Mouse (Mus musculus) lung, postnatal 0 days (tissue): ENCODE data around the gene Pax3. TPM values are rescaled to one million over a fixed set of nuclear protein-coding genes. Genes with fewer than 3 reads are reported as not detected.

Experiments
- ATAC-seq: fragments of 200-750 bp; cut with Nextera tagmentation; 2 replicates; pipeline ENCODE4 v1.8.0; 2017; ENCODE audit warnings: moderate library complexity
- DNase-seq: peaks from one replicate; pipeline ENCODE4 v3.0.0-alpha.2; 2016; ENCODE audit warnings: low spot score
- H3K27ac ChIP-seq: fragments of 300-500 bp; sonication (generic); 2 replicates; pipeline ENCODE4 v1.5.1; 2014; ENCODE audit warnings: antibody characterized with exemption, mild to moderate bottlenecking, low read length, mixed read lengths
- H3K27me3 ChIP-seq: fragments of 300-500 bp; sonication (generic); replicated peaks from 2 replicates; pipeline ENCODE4 v1.6.1; 2014; ENCODE audit warnings: low read length, mixed read lengths; ENCODE audit not compliant: insufficient read depth
- H3K36me3 ChIP-seq: fragments of 300-500 bp; sonication (generic); 2 replicates; pipeline ENCODE4 v1.6.1; 2014; ENCODE audit warnings: low read length, mixed read lengths; ENCODE audit not compliant: insufficient read depth
- H3K4me1 ChIP-seq: fragments of 300-500 bp; sonication (generic); 2 replicates; pipeline ENCODE4 v1.6.1; 2014; ENCODE audit warnings: antibody characterized with exemption, low read depth, low read length, mixed read lengths; ENCODE audit not compliant: insufficient read depth
- H3K4me2 ChIP-seq: fragments of 300-500 bp; sonication (generic); replicated peaks from 2 replicates; pipeline ENCODE4 v1.6.1; 2014; ENCODE audit warnings: low read depth, mild to moderate bottlenecking, low read length, moderate library complexity, mixed read lengths
- H3K4me3 ChIP-seq: fragments of 300-500 bp; sonication (generic); 2 replicates; pipeline ENCODE4 v1.5.1; 2014; ENCODE audit warnings: low read depth, low read length
- H3K9ac ChIP-seq: fragments of 300-500 bp; sonication (generic); replicated peaks from 2 replicates; pipeline ENCODE4 v1.6.1; 2014; ENCODE audit warnings: low read depth, mild to moderate bottlenecking
- H3K9me3 ChIP-seq: fragments of 300-500 bp; sonication (generic); 2 replicates; pipeline ENCODE4 v1.6.1; 2016; ENCODE audit warnings: low read length, mixed read lengths
- CTCF ChIP-seq: IDR thresholded peaks from 2 replicates; pipeline ENCODE4 v1.5.1; 2016; ENCODE audit warnings: antibody characterized with exemption, mild to moderate bottlenecking
- EP300 ChIP-seq: IDR thresholded peaks from 2 replicates; pipeline ENCODE4 v1.6.1; 2016; ENCODE audit warnings: antibody characterized with exemption, mild to moderate bottlenecking, control low read depth
- whole genome bisulfite sequencing: fragments of 180-500 bp; shearing (Covaris S2); extraction: QIAGEN DNeasy Blood & Tissue Kit; methylation state at CpG from one replicate; pipeline ENCODE4 v1.1.7; 2014; 5-methylcytosine and 5-hydroxymethylcytosine counted together
- polyA plus RNA-seq: library from polyadenylated mRNA; unstranded; fragments of >200 nt; fragmentation: Nextera tagmentation; extraction: Ambion mirVana; gene quantifications from 2 replicates; pipeline ENCODE4 v1.2.1, GENCODE M21; 2015

Gene Pax3
- polyA plus RNA-seq, 1 experiment from 2014 or later = not detected

DNA sequence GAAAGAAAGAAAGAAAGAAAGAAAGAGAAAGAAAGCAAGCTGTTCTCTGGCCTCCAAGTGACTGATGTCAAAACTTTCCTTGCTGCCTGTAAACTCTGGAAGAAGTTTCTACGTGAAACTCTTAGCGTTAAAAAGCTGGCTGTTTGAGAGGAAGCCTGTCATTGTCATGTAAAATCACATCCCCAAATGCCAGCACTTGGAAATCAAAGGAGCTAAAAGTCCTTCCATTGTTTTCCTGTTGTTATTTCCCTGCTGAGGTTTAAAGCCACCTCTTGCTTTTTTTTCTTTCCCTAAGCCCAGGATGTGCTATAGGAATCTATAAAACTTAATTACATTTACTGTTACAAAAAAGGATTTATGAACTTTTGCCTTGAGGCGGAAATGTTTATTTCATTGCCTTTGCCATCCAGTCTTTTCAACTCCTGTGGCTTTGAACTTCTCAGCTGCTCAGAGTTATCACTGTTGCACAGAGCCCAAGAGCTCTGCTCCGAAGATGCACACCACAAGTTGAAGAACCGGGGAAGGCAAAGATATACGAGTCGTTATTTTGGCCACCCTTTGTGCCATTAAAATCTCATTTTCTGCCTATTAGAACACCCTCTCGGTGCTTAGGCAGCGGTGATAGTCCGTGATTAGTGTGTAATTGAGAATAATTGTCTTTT lies 76.9 kb downstream of the Pax3 start:
- no peak overlapping the region for H3K9ac ChIP-seq

DNA sequence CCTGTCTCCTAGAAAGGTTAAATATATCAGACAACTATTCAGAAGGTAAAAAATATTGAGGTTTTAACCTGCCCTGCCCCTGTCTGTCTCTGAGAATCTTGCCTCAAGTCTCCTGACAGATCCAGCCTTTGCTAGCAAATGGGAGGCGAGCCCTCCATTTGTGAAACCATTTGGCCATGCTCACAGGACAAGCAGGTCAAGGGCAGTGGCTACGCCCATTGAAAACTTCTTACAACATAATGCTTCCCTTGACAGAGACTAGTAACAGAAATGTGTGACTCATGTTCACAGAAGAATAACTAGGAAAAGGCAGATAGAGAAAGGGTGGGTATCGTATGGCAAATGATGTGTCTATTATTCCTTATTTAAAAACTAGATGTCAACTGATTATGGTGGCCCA lies 80.9 kb downstream of the Pax3 start:
- no peaks in the 10 kb centered on the region for H3K27me3 ChIP-seq
- H3K27ac ChIP-seq = no peak overlapping the region
- TF ChIP-seq EP300 = no peak
- TF ChIP-seq CTCF = no peak

More for the DNA sequence above, 76.9 kb downstream of the Pax3 start:
- Histone ChIP-seq H3K36me3 (no peaks in the 10 kb centered on the region), H3K4me2 (no peak overlapping the region), H3K4me3 (no peak overlapping the region), H3K9me3 (no peaks in the 10 kb centered on the region), H3K27ac (no peak overlapping the region), H3K4me1 (no peaks in the 10 kb centered on the region), H3K27me3 (no peaks in the 10 kb centered on the region)
- ATAC-seq (no peak), DNase-seq (no peak)
- TF ChIP-seq CTCF (no peak), EP300 (no peak)
- 15% methylated on average over 10 of the region's 10 CpGs for WGBS

DNA sequence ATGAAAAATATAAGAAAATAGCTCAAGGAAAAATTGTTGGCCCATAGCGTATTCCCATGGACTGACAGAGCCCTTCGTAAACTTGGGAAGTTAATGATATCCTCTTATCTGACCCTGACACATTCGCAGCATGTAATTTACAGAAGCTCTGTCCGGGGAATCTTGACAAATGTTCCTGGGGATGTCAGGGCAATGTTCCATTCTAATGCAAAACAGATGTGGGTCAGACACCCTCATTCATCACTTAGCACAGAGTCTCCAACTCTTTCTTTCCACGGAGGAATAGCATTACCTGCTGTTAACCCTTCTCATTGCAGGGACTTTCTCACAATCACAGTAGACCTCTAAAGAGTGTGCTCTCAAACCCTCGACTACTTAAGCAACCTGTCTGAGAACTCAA lies 86.6 kb downstream of the Pax3 start:
- TF ChIP-seq EP300 = no peak
- no peak for TF ChIP-seq CTCF
- WGBS = 24% methylated on average over 6 of the region's 6 CpGs

More for the DNA sequence above, 80.9 kb downstream of the Pax3 start:
- Histone ChIP-seq H3K4me2 (no peak overlapping the region), H3K9ac (no peak overlapping the region), H3K36me3 (no peaks in the 10 kb centered on the region), H3K4me3 (no peak overlapping the region), H3K4me1 (no peaks in the 10 kb centered on the region), H3K9me3 (no peaks in the 10 kb centered on the region)
- 82% methylated on average over 3 of the region's 3 CpGs for WGBS
- ATAC-seq (no peak), DNase-seq (no peak)

DNA sequence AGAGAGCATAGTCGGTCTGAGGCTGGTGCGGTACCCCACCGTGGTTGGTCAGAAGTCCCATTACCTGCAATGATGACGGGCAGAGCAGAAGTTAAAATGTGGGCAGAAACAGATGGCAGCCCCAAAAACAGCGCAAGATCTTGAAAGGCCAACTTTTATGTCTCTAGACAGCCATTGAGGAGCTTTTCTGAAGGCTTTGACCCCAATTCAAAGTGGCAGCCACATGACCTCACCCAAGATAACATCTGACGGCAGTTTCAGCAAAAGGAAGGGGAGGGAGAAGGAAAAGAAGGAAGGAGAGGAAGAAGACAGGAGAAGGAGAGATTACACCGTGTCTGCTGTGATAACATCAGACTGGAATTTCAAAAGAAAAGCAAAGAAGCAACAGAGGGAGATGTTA lies 93.4 kb downstream of the Pax3 start:
- WGBS = 60% methylated on average over 7 of the region's 7 CpGs
- DNase-seq = no peak
- no peak overlapping the region for H3K27ac ChIP-seq

More for the DNA sequence above, 86.6 kb downstream of the Pax3 start:
- no peaks in the 10 kb centered on the region for H3K9me3 ChIP-seq
- no peak overlapping the region for H3K4me2 ChIP-seq
- no peak overlapping the region for H3K27ac ChIP-seq
- no peak for ATAC-seq
- no peak for DNase-seq
- H3K4me1 ChIP-seq = no peaks in the 10 kb centered on the region
- no peak overlapping the region for H3K9ac ChIP-seq
- no peak overlapping the region for H3K4me3 ChIP-seq
- no peaks in the 10 kb centered on the region for H3K27me3 ChIP-seq
- no peaks in the 10 kb centered on the region for H3K36me3 ChIP-seq

DNA sequence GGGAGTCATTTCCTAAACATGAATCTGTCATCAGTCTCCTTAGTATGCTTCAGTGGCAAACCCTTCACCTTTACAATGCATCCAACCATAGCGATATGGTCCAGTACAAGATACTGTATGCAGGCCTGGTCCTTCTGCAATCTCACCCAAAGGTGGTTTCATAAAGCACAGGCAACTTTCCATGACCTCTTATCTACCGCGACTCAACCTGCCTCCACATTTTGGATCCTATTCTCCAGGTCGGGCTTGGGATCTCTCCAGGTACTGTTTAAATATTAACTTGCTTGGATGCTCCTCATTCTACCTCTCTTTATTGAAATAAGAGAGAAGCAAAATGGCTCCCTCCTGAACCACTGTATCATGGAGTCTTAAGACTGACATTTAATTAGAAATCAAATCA lies 103.3 kb downstream of the Pax3 start:
- Histone ChIP-seq H3K27ac (no peak overlapping the region), H3K4me3 (no peak overlapping the region), H3K9me3 (no peaks in the 10 kb centered on the region), H3K4me1 (no peaks in the 10 kb centered on the region), H3K36me3 (no peaks in the 10 kb centered on the region), H3K4me2 (no peak overlapping the region), H3K27me3 (no peaks in the 10 kb centered on the region), H3K9ac (no peak overlapping the region)
- ATAC-seq = no peak
- WGBS = 79% methylated on average over 4 of the region's 4 CpGs
- TF ChIP-seq EP300 = no peak
- TF ChIP-seq CTCF = no peak
- no peak for DNase-seq

More for the DNA sequence above, 93.4 kb downstream of the Pax3 start:
- H3K4me2 ChIP-seq = no peak overlapping the region
- H3K4me3 ChIP-seq = no peak overlapping the region
- H3K4me1 ChIP-seq = no peaks in the 10 kb centered on the region
- H3K9me3 ChIP-seq = no peaks in the 10 kb centered on the region
- no peaks in the 10 kb centered on the region for H3K27me3 ChIP-seq
- no peaks in the 10 kb centered on the region for H3K36me3 ChIP-seq
- no peak overlapping the region for H3K9ac ChIP-seq
- no peak for TF ChIP-seq CTCF
- no peak for TF ChIP-seq EP300
- ATAC-seq = no peak

DNA sequence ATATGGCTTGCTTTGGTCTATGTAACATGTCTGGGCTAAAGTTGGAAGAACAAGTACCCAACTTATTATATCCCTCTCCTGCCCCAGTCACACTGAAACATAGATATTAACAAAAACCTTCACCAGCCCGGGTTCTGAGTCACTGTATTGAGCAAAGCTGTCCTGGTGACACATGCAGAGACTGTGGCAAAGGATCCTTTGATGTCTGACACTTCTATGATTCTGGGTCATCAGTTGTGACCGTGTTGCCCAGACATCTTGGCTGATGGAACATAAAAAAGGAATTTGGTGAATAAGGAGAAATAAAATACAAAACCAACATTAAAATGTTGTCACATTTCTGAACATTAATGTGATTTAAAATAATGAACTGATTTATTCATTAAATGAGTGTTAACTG lies 108.3 kb downstream of the Pax3 start:
- H3K4me2 ChIP-seq = no peak overlapping the region
- H3K4me1 ChIP-seq = no peaks in the 10 kb centered on the region
- no peak for ATAC-seq
- no peak overlapping the region for H3K27ac ChIP-seq
- TF ChIP-seq EP300 = no peak
- TF ChIP-seq CTCF = no peak
- H3K36me3 ChIP-seq = no peaks in the 10 kb centered on the region
- no peaks in the 10 kb centered on the region for H3K27me3 ChIP-seq
- H3K9ac ChIP-seq = no peak overlapping the region
- H3K4me3 ChIP-seq = no peak overlapping the region
- 61% methylated on average over 2 of the region's 2 CpGs for WGBS
- DNase-seq = no peak
- no peaks in the 10 kb centered on the region for H3K9me3 ChIP-seq
